Mouse (Mus musculus): ENCODE measurements around the gene Ankmy1. TPM values are rescaled to one million over a fixed set of nuclear protein-coding genes. Genes with fewer than 3 reads are reported as not detected.
A peak's percentile ranks its signal among the peaks of the same experiment; 100 is the strongest.

The Ankmy1 gene
- 0.50 and 0.55 TPM in 2 replicates for polyA plus RNA-seq (2015; fragmentation: Nextera tagmentation; extraction: Ambion mirVana)

DNA sequence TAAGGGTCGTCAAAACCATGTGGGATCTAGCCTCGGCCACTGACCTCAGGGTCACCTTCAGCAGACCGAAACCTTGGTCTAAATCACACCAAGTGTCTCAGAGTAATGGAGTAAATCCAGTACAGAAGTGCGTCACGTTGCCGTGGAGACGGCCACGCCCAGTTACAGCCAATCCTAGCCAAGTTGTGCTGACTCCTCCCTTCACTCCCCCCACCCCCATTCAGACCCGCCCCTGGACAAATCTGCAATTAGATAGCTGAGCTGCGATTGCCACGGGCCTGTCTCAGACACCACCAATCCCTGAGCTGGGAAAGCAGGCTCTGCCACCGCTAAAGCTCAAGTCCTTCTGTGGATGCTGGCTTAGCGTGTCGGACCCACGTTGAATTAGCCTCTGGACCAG, at the start of gene Ankmy1:
TSS of gene Ankmy1 (minus strand) at position 121 of the 400 bp plus-strand sequence.
- H3K27ac ChIP-seq (ENCODE audit: low read depth, low read length), result no peak within 1 kb of the TSS
- H3K9ac ChIP-seq (ENCODE audit: low read depth, low read length), result peak within 1 kb of the TSS; percentile 5; the same call in 1 of the 2 replicates
- H3K36me3 ChIP-seq (ENCODE audit: control insufficient read depth, insufficient read depth, low read length), result no peaks in the 10 kb centered on the region
- H3K4me1 ChIP-seq (ENCODE audit: control insufficient read depth, insufficient read depth, low read depth, low read length), result peaks cover 15% of the 10 kb centered on the region
- peak; percentile 37 for ATAC-seq
- peak within 1 kb of the TSS; percentile 29 for H3K4me3 ChIP-seq (ENCODE audit: low read length)
- 0% methylated on average over 15 of the region's 15 CpGs for WGBS
- peaks cover 2% of the 10 kb centered on the region; the same call in 1 of the 2 replicates for H3K27me3 ChIP-seq (replicated peaks; ENCODE audit: control insufficient read depth, insufficient read depth, low read length)
- H3K9me3 ChIP-seq (ENCODE audit: control insufficient read depth, low read length), result no peaks in the 10 kb centered on the region
- H3K4me2 ChIP-seq (ENCODE audit: low read length), result peak within 1 kb of the TSS; percentile 53

DNA sequence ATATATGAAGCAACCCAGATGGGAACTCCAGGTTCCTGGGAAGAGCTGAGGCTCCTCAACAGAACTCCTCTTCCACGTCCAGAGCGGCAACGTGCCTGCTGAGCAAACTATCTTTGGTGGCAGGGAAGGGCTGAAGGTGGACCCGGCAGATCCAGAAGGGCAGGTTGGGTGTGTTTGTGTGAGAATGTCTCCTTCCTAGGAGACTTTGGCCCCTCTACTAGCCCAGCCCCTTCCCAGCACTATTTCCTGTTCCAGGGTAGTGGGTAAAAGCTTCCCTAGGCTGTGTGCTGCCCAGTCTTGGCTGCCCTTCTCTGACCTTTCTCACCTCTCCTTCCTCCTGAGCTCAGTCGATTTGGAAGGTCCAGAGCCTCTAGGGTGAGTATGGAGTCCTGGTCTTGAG, 47.9 kb upstream of the Ankmy1 start, which contains the start of gene Gpr35:
TSS of gene Gpr35 (plus strand) at position 259 of the 400 bp plus-strand sequence.
- no peaks in the 10 kb centered on the region for H3K4me1 ChIP-seq (ENCODE audit: control insufficient read depth, insufficient read depth, low read depth, low read length)
- no peak within 1 kb of the TSS for H3K9ac ChIP-seq (ENCODE audit: low read depth, low read length)
- H3K4me3 ChIP-seq (ENCODE audit: low read length), result no peak within 1 kb of the TSS
- ATAC-seq, result no peak
- no peaks in the 10 kb centered on the region for H3K9me3 ChIP-seq (ENCODE audit: control insufficient read depth, low read length)
- whole genome bisulfite sequencing, result 86% methylated on average over 5 of the region's 5 CpGs
- no peaks in the 10 kb centered on the region for H3K27me3 ChIP-seq (replicated peaks; ENCODE audit: control insufficient read depth, insufficient read depth, low read length)
- H3K4me2 ChIP-seq (ENCODE audit: low read length), result no peak within 1 kb of the TSS
- H3K36me3 ChIP-seq (ENCODE audit: control insufficient read depth, insufficient read depth, low read length), result peaks cover 27% of the 10 kb centered on the region
- H3K27ac ChIP-seq (ENCODE audit: low read depth, low read length), result no peak within 1 kb of the TSS

DNA sequence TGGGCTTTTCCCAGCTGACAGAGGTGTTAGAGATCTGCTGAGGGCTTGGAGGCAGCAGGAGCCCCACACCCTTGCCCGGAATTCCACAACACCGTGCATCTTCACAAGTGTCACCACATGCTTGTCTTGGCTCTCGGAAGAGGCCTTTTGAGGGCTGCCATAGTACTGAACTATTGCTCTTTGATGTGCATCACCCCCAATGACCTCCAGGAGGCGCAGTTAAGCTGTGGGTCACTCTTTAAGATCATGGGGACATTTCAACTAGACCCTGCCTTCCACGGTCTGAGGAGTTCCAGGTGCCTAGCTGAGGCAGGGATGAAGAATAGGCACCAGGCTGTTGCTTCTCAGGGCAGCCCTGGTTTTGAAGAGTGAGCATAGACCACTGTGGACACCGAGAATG, 46.7 kb upstream of the Ankmy1 start:
- Histone ChIP-seq H3K27ac (ENCODE audit: low read depth, low read length) (no peak overlapping the region), H3K4me2 (ENCODE audit: low read length) (no peak overlapping the region), H3K9me3 (ENCODE audit: control insufficient read depth, low read length) (no peaks in the 10 kb centered on the region), H3K36me3 (ENCODE audit: control insufficient read depth, insufficient read depth, low read length) (peaks cover 36% of the 10 kb centered on the region), H3K9ac (ENCODE audit: low read depth, low read length) (no peak overlapping the region), H3K4me1 (ENCODE audit: control insufficient read depth, insufficient read depth, low read depth, low read length) (no peaks in the 10 kb centered on the region), H3K27me3 (replicated peaks; ENCODE audit: control insufficient read depth, insufficient read depth, low read length) (no peaks in the 10 kb centered on the region), H3K4me3 (ENCODE audit: low read length) (no peak overlapping the region)
- WGBS, result 59% methylated on average over 6 of the region's 6 CpGs
- ATAC-seq, result no peak

DNA sequence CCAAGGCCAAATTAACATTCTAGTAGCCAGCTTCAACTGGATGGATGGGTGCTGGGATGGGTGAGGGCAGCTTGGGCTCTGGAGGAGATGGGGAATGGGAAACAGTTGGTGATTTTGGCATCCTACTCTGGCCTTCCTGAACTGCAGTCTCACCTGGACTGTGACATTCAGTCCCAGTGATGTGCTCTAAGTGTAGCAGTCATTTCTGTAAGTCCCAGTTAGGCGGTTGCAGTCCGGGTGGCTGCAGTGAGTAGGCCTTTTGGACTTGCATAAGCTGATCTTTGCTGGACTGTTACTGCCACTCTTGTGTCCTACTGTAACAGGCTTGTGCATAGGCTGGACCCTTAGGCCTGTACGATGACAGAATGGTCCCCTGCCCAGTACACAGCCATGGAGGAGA, 45.3 kb upstream of the Ankmy1 start:
- 96% methylated on average over 3 of the region's 3 CpGs for WGBS
- Histone ChIP-seq H3K27ac (ENCODE audit: low read depth, low read length) (no peak overlapping the region), H3K36me3 (ENCODE audit: control insufficient read depth, insufficient read depth, low read length) (peaks cover 46% of the 10 kb centered on the region), H3K4me1 (ENCODE audit: control insufficient read depth, insufficient read depth, low read depth, low read length) (no peaks in the 10 kb centered on the region), H3K9me3 (ENCODE audit: control insufficient read depth, low read length) (no peaks in the 10 kb centered on the region), H3K27me3 (replicated peaks; ENCODE audit: control insufficient read depth, insufficient read depth, low read length) (no peaks in the 10 kb centered on the region), H3K4me3 (ENCODE audit: low read length) (no peak overlapping the region), H3K4me2 (ENCODE audit: low read length) (no peak overlapping the region), H3K9ac (ENCODE audit: low read depth, low read length) (no peak overlapping the region)
- no peak for ATAC-seq

DNA sequence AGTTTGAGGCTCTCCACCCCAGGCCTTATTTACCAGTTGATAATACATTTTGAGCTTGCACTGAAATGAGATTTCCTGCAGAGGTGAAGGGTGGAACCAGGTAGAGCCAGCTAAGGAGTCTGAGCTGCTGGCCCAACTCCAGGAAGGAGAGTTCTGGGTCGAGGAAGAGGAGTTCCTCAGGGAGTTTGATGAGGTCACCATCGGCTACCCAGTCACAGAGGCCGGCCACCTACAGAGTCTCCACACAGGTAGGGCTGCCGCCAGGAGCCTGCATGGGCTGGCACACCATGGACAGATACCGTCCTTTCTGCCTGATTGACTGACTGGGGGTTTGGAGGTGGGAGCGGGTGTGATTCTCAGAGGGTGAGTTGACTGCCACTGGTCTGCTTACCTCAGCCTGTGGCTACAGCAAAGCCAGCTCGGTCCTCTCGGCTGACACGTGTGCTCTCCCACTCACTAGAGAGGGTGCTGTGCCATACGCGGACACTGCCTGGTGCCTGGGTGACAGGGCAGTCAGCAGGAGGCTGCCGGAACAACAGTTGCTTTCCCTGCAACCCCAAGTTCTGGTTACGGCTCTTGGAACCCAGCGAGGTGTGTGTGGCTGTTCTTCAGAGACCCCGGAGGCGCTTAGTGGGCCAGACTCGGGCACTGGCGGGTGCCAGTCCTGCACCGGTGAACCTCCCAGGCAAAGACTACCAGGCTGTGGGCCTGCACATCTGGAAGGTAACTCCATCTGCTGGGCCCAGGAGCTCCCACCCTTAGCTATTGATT, 40.7 kb upstream of the Ankmy1 start:
- no peaks in the 10 kb centered on the region for H3K27me3 ChIP-seq (replicated peaks; ENCODE audit: control insufficient read depth, insufficient read depth, low read length)
- ATAC-seq, result no peak
- H3K4me3 ChIP-seq (ENCODE audit: low read length), result no peak overlapping the region
- no peaks in the 10 kb centered on the region for H3K9me3 ChIP-seq (ENCODE audit: control insufficient read depth, low read length)
- no peak overlapping the region for H3K9ac ChIP-seq (ENCODE audit: low read depth, low read length)
- H3K4me1 ChIP-seq (ENCODE audit: control insufficient read depth, insufficient read depth, low read depth, low read length), result no peaks in the 10 kb centered on the region
- H3K27ac ChIP-seq (ENCODE audit: low read depth, low read length), result no peak overlapping the region
- WGBS, result 95% methylated on average over 19 of the region's 19 CpGs
- H3K36me3 ChIP-seq (ENCODE audit: control insufficient read depth, insufficient read depth, low read length), result peaks cover 69% of the 10 kb centered on the region
- no peak overlapping the region for H3K4me2 ChIP-seq (ENCODE audit: low read length)

DNA sequence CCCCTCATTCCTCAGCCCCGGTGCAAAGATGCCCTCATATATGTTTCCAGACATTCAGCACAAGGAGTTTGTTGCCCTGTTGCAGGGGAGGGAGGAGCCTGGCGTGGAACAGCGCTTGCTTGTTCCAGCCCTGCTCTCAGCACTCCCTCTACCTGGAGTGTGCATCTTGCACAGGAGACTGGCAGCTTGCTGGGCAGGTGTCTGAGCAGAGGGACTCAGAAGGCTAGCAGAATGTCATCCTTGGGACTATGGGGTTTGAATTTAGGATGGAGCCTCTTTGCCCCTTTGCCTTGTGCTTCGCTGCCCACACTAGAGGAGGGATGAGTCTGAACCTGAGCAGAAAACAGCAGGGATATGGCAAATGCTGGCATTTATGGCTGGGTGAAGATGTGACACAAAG, 37.0 kb upstream of the Ankmy1 start:
- ATAC-seq, result no peak
- Histone ChIP-seq H3K4me3 (ENCODE audit: low read length) (no peak overlapping the region), H3K9ac (ENCODE audit: low read depth, low read length) (no peak overlapping the region), H3K27ac (ENCODE audit: low read depth, low read length) (no peak overlapping the region), H3K27me3 (replicated peaks; ENCODE audit: control insufficient read depth, insufficient read depth, low read length) (no peaks in the 10 kb centered on the region), H3K36me3 (ENCODE audit: control insufficient read depth, insufficient read depth, low read length) (peaks cover 43% of the 10 kb centered on the region), H3K4me1 (ENCODE audit: control insufficient read depth, insufficient read depth, low read depth, low read length) (peaks cover 19% of the 10 kb centered on the region), H3K4me2 (ENCODE audit: low read length) (no peak overlapping the region), H3K9me3 (ENCODE audit: control insufficient read depth, low read length) (no peaks in the 10 kb centered on the region)
- WGBS, result 88% methylated on average over 4 of the region's 4 CpGs

DNA sequence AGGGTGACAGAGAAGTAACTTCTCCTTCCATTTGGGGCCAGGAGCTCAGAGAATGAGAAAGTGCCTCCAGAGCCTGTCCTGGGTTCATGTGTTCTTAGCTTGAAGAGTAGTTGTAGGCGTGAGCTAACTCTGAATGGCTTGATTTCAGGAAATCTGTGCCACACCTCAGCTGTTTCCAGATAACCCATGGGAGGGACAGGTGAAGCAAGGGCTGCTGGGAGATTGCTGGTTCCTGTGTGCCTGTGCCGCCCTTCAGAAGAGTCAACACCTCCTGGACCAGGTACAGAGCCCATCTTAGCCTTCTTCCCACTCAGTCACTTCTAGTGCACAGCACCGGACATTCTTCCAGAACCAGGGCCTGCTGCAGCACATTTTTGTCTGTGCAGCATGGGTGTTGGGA, 35.1 kb upstream of the Ankmy1 start:
- Histone ChIP-seq H3K4me3 (ENCODE audit: low read length) (no peak overlapping the region), H3K4me1 (ENCODE audit: control insufficient read depth, insufficient read depth, low read depth, low read length) (peaks cover 23% of the 10 kb centered on the region), H3K27ac (ENCODE audit: low read depth, low read length) (no peak overlapping the region), H3K36me3 (ENCODE audit: control insufficient read depth, insufficient read depth, low read length) (peaks cover 31% of the 10 kb centered on the region), H3K9ac (ENCODE audit: low read depth, low read length) (no peak overlapping the region), H3K9me3 (ENCODE audit: control insufficient read depth, low read length) (no peaks in the 10 kb centered on the region), H3K27me3 (replicated peaks; ENCODE audit: control insufficient read depth, insufficient read depth, low read length) (no peaks in the 10 kb centered on the region), H3K4me2 (ENCODE audit: low read length) (no peak overlapping the region)
- no peak for ATAC-seq
- 92% methylated on average over 3 of the region's 3 CpGs for WGBS

DNA sequence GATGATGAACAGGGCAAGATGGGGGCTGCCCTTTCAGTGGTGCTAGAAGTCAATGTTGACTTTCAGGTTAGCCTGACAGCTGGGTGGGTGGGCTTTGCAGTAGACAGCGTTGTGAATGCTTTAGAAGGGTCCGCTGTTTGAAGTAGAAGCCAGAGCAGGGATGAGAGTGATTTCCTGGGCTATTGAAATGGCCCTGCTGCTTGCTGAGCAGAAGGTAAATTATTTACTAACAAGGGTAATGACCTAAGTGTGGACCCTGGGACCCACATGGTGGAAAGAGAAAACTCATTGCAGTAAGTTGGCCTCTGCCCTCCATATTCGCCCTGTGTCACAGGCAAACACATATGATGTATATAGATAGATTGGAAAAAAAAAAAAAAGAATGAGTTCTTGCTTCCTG, 33.8 kb upstream of the Ankmy1 start:
- Histone ChIP-seq H3K27ac (ENCODE audit: low read depth, low read length) (no peak overlapping the region), H3K27me3 (replicated peaks; ENCODE audit: control insufficient read depth, insufficient read depth, low read length) (no peaks in the 10 kb centered on the region), H3K4me2 (ENCODE audit: low read length) (peak overlapping the region; percentile 77), H3K9ac (ENCODE audit: low read depth, low read length) (peak overlapping the region; percentile 59), H3K9me3 (ENCODE audit: control insufficient read depth, low read length) (no peaks in the 10 kb centered on the region), H3K4me3 (ENCODE audit: low read length) (peak overlapping the region; percentile 89), H3K36me3 (ENCODE audit: control insufficient read depth, insufficient read depth, low read length) (peaks cover 26% of the 10 kb centered on the region), H3K4me1 (ENCODE audit: control insufficient read depth, insufficient read depth, low read depth, low read length) (peaks cover 23% of the 10 kb centered on the region)
- ATAC-seq, result no peak
- 58% methylated on average over 3 of the region's 3 CpGs for WGBS

DNA sequence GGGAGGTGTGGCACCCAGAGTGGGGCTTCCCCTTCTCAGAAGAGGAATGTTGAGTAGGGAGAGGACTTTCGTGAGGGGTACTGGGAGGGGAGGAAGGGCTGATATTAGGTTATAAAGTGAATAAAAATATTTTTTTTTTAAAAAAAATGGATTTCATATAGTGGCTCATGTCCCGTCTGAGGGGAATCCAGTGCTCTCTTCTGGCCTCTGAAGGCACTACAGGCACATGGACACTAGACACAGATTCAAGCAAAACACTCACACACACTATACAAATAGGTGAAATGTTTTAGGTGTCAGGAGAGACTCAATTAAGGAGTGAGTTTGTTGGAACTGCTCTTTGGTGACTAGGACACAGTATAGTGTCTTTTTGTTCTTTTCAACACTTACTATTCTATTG, 33.3 kb upstream of the Ankmy1 start:
- H3K27ac ChIP-seq (ENCODE audit: low read depth, low read length), result no peak overlapping the region
- 40% methylated on average over 2 of the region's 2 CpGs for WGBS

More for the DNA sequence above, 33.3 kb upstream of the Ankmy1 start:
- Histone ChIP-seq H3K9me3 (ENCODE audit: control insufficient read depth, low read length) (no peaks in the 10 kb centered on the region), H3K4me3 (ENCODE audit: low read length) (peak overlapping the region; percentile 89), H3K4me2 (ENCODE audit: low read length) (peak overlapping the region; percentile 77), H3K27me3 (replicated peaks; ENCODE audit: control insufficient read depth, insufficient read depth, low read length) (no peaks in the 10 kb centered on the region), H3K9ac (ENCODE audit: low read depth, low read length) (peak overlapping the region; percentile 59), H3K36me3 (ENCODE audit: control insufficient read depth, insufficient read depth, low read length) (peaks cover 24% of the 10 kb centered on the region), H3K4me1 (ENCODE audit: control insufficient read depth, insufficient read depth, low read depth, low read length) (peaks cover 23% of the 10 kb centered on the region)
- no peak for ATAC-seq

Measured in hindbrain, embryonic 16.5 days (tissue).